Comparison of ENCODE assay signal across 8 mouse cellular contexts in the genomic region with DNA sequence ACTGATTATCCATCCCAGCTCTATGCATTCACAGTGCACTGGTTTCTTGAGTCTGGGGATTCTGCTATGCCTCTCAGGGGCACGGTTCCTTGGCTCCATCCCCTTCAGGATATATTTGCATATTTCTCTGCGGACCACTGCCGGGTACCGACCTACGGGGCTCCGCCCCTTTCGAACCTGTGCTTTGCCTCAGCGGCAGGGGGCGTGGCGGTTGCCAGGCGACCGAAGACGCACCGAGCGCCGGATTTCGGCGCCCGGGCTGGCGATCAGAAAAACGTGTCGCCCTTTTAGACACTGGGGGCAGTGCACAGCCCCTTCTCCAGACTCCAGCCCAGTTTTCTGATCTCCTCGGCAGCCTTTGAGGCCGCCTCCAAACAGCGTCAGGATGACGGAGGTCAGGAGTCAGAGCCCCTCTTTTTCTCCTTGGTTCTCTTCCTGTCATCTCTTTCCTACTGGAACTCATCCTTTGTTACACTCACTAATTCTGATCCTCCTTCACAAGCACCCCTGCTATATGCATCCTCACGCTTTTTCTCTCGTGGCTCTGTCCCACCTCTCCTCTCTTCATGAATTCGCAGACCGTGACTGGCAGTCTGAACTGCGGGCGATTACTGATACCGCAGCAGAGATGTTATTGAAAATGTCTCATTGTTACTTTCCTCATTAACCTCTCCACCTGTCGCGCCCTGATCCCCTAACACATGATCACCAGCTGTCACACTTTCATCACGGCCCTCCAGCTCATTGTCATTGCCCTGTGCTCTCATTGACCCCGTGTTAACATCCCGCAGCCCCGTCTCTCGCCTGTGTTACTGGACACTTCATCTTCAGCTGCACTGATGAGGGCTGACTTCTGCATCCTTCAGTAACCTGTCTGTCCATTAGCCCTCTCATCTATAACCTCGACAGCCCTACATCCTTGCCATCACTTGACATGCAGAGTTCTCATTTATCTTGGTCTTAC. TPM values are rescaled to one million over a fixed set of nuclear protein-coding genes. Genes with fewer than 3 reads are reported as not detected.
DNase-seq lines count a peak whose midpoint lies in the region; ATAC-seq and TF ChIP-seq lines count a peak whose summit lies in the region.

A gene (plus strand): TSS at position 233 of the 964 bp plus-strand sequence.

- peak; percentile 52 for TF ChIP-seq CTCF in forebrain, postnatal 0 days (IDR thresholded peaks at IDR 0.05; ENCODE audit: low read depth)

- ATAC-seq in forebrain, postnatal 0 days: peak; percentile 92
- ATAC-seq in liver, embryonic 13.5 days (ENCODE audit: low read depth): peak; percentile 34; the same call in 1 of the 2 replicates
- ATAC-seq in stomach, embryonic 15.5 days (ENCODE audit: insufficient read depth, low FRiP score, low read depth): peak; percentile 77; the same call in 1 of the 2 replicates

- WGBS in forebrain, postnatal 0 days: 4% methylated on average over 41 of the region's 41 CpGs
- 10% methylated on average over 41 of the region's 41 CpGs for WGBS in liver, embryonic 13.5 days (ENCODE audit: insufficient replicate concordance)
- 7% methylated on average over 41 of the region's 41 CpGs for WGBS in stomach, embryonic 15.5 days

- H3K4me3 ChIP-seq in forebrain, postnatal 0 days (ENCODE audit: low read depth, low read length): peak within 1 kb of the TSS; percentile 45
- H3K4me3 ChIP-seq in liver, embryonic 13.5 days (replicated peaks): peak within 1 kb of the TSS; percentile 40
- peak within 1 kb of the TSS; percentile 41 for H3K4me3 ChIP-seq in stomach, embryonic 15.5 days (replicated peaks)

- peak; percentile 27 for DNase-seq in gastrocnemius, postnatal 14 days
- no peak for DNase-seq in gastrocnemius, adult 8-10 months (ENCODE audit: low spot score in 2 of 2)
- peak; percentile 58 to 70 for DNase-seq in adrenal gland, postnatal 36 days
- DNase-seq in forebrain, postnatal 0 days: peak; percentile 84
- peak; percentile 91 for DNase-seq in induced T-regulatory cell, adult 2 months (ENCODE audit: low read depth)
- peak; percentile 27 for DNase-seq in liver, embryonic 13.5 days
- peak; percentile 81 for DNase-seq in naive thymus-derived CD4-positive, alpha-beta T cell, adult 2 months (ENCODE audit: low read depth)

- peaks cover 2% of the 10 kb centered on the region; the same call in 1 of the 2 replicates for H3K4me1 ChIP-seq in forebrain, postnatal 0 days (ENCODE audit: insufficient read depth)
- H3K4me1 ChIP-seq in liver, embryonic 13.5 days (replicated peaks): peaks cover 8% of the 10 kb centered on the region; the same call in 1 of the 2 replicates
- no peaks in the 10 kb centered on the region; the same call in none of the 2 replicates for H3K4me1 ChIP-seq in stomach, embryonic 15.5 days

- H3K9ac ChIP-seq in forebrain, postnatal 0 days: peak within 1 kb of the TSS; percentile 54
- H3K9ac ChIP-seq in liver, embryonic 13.5 days: no peak within 1 kb of the TSS
- H3K9ac ChIP-seq in stomach, embryonic 15.5 days: no peak within 1 kb of the TSS

- intact Hi-C loops in gastrocnemius, postnatal 14 days (cut with DNase I; ENCODE audit: low total_unique reads): no loop called here

- H3K36me3 ChIP-seq in forebrain, postnatal 0 days (ENCODE audit: insufficient read depth): no peaks in the 10 kb centered on the region
- no peaks in the 10 kb centered on the region for H3K36me3 ChIP-seq in liver, embryonic 13.5 days
- no peaks in the 10 kb centered on the region for H3K36me3 ChIP-seq in stomach, embryonic 15.5 days

- H3K9me3 ChIP-seq in forebrain, postnatal 0 days (ENCODE audit: low read length): no peaks in the 10 kb centered on the region
- no peaks in the 10 kb centered on the region for H3K9me3 ChIP-seq in liver, embryonic 13.5 days (replicated peaks)
- H3K9me3 ChIP-seq in stomach, embryonic 15.5 days: no peaks in the 10 kb centered on the region

- H3K27ac ChIP-seq in forebrain, postnatal 0 days (ENCODE audit: low read depth, low read length): peak within 1 kb of the TSS; percentile 10; the same call in 1 of the 2 replicates
- peak within 1 kb of the TSS; percentile 14; the same call in 1 of the 2 replicates for H3K27ac ChIP-seq in liver, embryonic 13.5 days
- no peak within 1 kb of the TSS for H3K27ac ChIP-seq in stomach, embryonic 15.5 days

- H3K27me3 ChIP-seq in forebrain, postnatal 0 days (ENCODE audit: insufficient read depth, low read length): no peaks in the 10 kb centered on the region
- peaks cover 42% of the 10 kb centered on the region for H3K27me3 ChIP-seq in liver, embryonic 13.5 days
- peaks cover 7% of the 10 kb centered on the region; the same call in 1 of the 2 replicates for H3K27me3 ChIP-seq in stomach, embryonic 15.5 days (replicated peaks)

- peak within 1 kb of the TSS; percentile 75 for H3K4me2 ChIP-seq in forebrain, postnatal 0 days (ENCODE audit: low read depth)
- H3K4me2 ChIP-seq in liver, embryonic 13.5 days: peak within 1 kb of the TSS; percentile 56
- H3K4me2 ChIP-seq in stomach, embryonic 15.5 days: peak within 1 kb of the TSS; percentile 87

RNA-seq across cellular contexts. Expression of the gene that starts here (rescaled TPM):
- not detected for total RNA-seq in gastrocnemius, postnatal 14 days (2021)
- not detected for total RNA-seq in gastrocnemius, adult 8-10 months (2022)
- under 1 TPM in 1 of 2 experiments, not detected in 1; 0.13 TPM for total RNA-seq in adrenal gland, postnatal 36 days (2021)
- total RNA-seq in forebrain, postnatal 0 days (2014; rRNA removed): 0.46 and 2.6 TPM in 2 replicates
- polyA plus RNA-seq in forebrain, postnatal 0 days (2015; fragmentation: Nextera tagmentation; extraction: Ambion mirVana): 0.42 and 0.62 TPM in 2 replicates
- polyA plus RNA-seq in liver, embryonic 13.5 days (2015; fragmentation: Nextera tagmentation; extraction: Ambion mirVana): not detected in 2 replicates
- polyA plus RNA-seq in stomach, embryonic 15.5 days (2015; fragmentation: Nextera tagmentation; extraction: Ambion mirVana): not detected in 2 replicates

Comparison
In these comparisons a context has a peak if more than half of its experiments do, and no peak if none do; other contexts are left out.
1. Peak in DNase-seq in gastrocnemius, postnatal 14 days; RNA of the gene not detected or under 1 TPM.
2. Peak in DNase-seq in adrenal gland, postnatal 36 days; RNA of the gene not detected or under 1 TPM.
3. Peak in DNase-seq, ATAC-seq, H3K4me3 ChIP-seq, H3K27ac ChIP-seq and H3K4me2 ChIP-seq in liver, embryonic 13.5 days; RNA of the gene not detected or under 1 TPM.
4. Peak in ATAC-seq, H3K4me3 ChIP-seq and H3K4me2 ChIP-seq in stomach, embryonic 15.5 days; RNA of the gene not detected or under 1 TPM.
5. DNase-seq: peak in forebrain, postnatal 0 days (single experiment), induced T-regulatory cell, adult 2 months (single experiment) and naive thymus-derived CD4-positive, alpha-beta T cell, adult 2 months (single experiment); none in gastrocnemius, adult 8-10 months (0 of 2).
6. ATAC-seq: peak in every context shown above with its lines; median percentile 92 in forebrain, postnatal 0 days; 77 in stomach, embryonic 15.5 days; 34 in liver, embryonic 13.5 days.
7. Peak in every context shown above with its lines, with median percentiles within 50 percentile points of each other: H3K4me2 ChIP-seq and H3K4me3 ChIP-seq.